Comparison of ENCODE assay signal across 11 mouse cellular contexts in the genomic region with DNA sequence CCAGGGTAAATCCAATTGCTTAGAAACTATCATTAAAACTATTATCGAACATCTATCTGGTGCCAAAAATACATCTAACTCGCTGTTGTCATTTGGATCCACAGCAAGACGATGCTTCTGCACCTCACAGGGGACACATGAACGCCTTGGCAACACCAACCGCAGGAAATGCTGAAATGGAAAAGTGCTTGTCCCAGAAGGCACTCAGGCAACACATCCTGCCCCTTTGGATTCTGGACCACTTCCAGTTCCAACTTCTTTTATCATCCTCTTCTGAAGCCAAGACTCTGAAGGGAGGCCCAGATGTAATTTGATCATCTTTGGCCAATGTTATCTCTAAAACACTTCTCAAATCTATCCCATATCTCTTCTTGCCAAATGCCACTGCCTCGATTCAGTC.
A peak's percentile ranks its signal among the peaks of the same experiment; 100 is the strongest.
DNase-seq lines count a peak whose midpoint lies in the region; ATAC-seq and TF ChIP-seq lines count a peak whose summit lies in the region.
"Had no signal": no experiment of that assay in that cellular context is flagged by ENCODE, and none has a peak within 500 bp of the region (broad histone marks: within the 10 kb centered on the region; RNA-seq: fewer than 3 reads in every experiment).

No protein-coding gene starts in this region.

- TF ChIP-seq EP300 in heart, adult 2 months (IDR thresholded peaks at IDR 0.05; ENCODE audit: insufficient read depth, low read depth, low read length) = no peak

- WGBS in heart, adult 2 months = 26% methylated on average over 6 of the region's 6 CpGs
- WGBS in heart, embryonic 11.5 days (ENCODE audit: insufficient replicate concordance) = 73% methylated on average over 6 of the region's 6 CpGs
- WGBS in lung, embryonic 14.5 days = 48% methylated on average over 6 of the region's 6 CpGs
- WGBS in liver, embryonic 12.5 days (ENCODE audit: insufficient replicate concordance) = 70% methylated on average over 6 of the region's 6 CpGs

- no peak overlapping the region for H3K4me2 ChIP-seq in heart, embryonic 11.5 days
- no peak overlapping the region for H3K4me2 ChIP-seq in lung, embryonic 14.5 days
- H3K4me2 ChIP-seq in liver, embryonic 12.5 days = no peak overlapping the region
- H3K4me2 ChIP-seq: embryonic facial prominence, embryonic 15.5 days; lung, embryonic 15.5 days had no signal

- no peaks in the 10 kb centered on the region for H3K4me1 ChIP-seq in heart, adult 2 months (ENCODE audit: control insufficient read depth, insufficient read depth, low read length)
- no peaks in the 10 kb centered on the region for H3K4me1 ChIP-seq in heart, embryonic 11.5 days (ENCODE audit: control insufficient read depth, insufficient read depth, low read length)
- no peaks in the 10 kb centered on the region for H3K4me1 ChIP-seq in lung, embryonic 14.5 days (ENCODE audit: insufficient read depth)
- H3K4me1 ChIP-seq in liver, embryonic 12.5 days = no peaks in the 10 kb centered on the region
- H3K4me1 ChIP-seq: embryonic facial prominence, embryonic 15.5 days had no signal

- H3K4me3 ChIP-seq in heart, adult 2 months = no peak overlapping the region
- no peak overlapping the region for H3K4me3 ChIP-seq in heart, embryonic 11.5 days (ENCODE audit: low read depth, low read length)
- H3K4me3 ChIP-seq in lung, embryonic 14.5 days (ENCODE audit: low read depth, low read length) = no peak overlapping the region
- H3K4me3 ChIP-seq in liver, embryonic 12.5 days = no peak overlapping the region
- H3K4me3 ChIP-seq: embryonic facial prominence, embryonic 15.5 days; lung, embryonic 15.5 days had no signal

- no peak overlapping the region for H3K9ac ChIP-seq in heart, adult 2 months (ENCODE audit: low read depth, low read length)
- no peak overlapping the region for H3K9ac ChIP-seq in heart, embryonic 11.5 days (ENCODE audit: low read depth, low read length)
- H3K9ac ChIP-seq in lung, embryonic 14.5 days = no peak overlapping the region
- H3K9ac ChIP-seq in liver, embryonic 12.5 days = no peak overlapping the region
- H3K9ac ChIP-seq: embryonic facial prominence, embryonic 15.5 days; lung, embryonic 15.5 days had no signal

- no peaks in the 10 kb centered on the region for H3K36me3 ChIP-seq in heart, adult 2 months (ENCODE audit: control insufficient read depth, insufficient read depth, low read length)
- H3K36me3 ChIP-seq in heart, embryonic 11.5 days (ENCODE audit: control insufficient read depth, insufficient read depth, low read length) = no peaks in the 10 kb centered on the region
- no peaks in the 10 kb centered on the region for H3K36me3 ChIP-seq in lung, embryonic 14.5 days (ENCODE audit: insufficient read depth)
- H3K36me3 ChIP-seq in liver, embryonic 12.5 days = no peaks in the 10 kb centered on the region
- H3K36me3 ChIP-seq: embryonic facial prominence, embryonic 15.5 days; lung, embryonic 15.5 days had no signal

- DNase-seq in heart, adult 2 months = peak; percentile 19 to 30
- peak; percentile 49 for DNase-seq in adipocyte (ENCODE audit: low spot score)
- DNase-seq in gastrocnemius, postnatal 14 days = peak; percentile 44
- DNase-seq in lung, embryonic 14.5 days = peak; percentile 79
- DNase-seq in thymus, postnatal 25 days = no peak
- DNase-seq: cerebellum, postnatal 25 days had no signal

- ATAC-seq in heart, embryonic 11.5 days (replicated peaks; ENCODE audit: insufficient number of reproducible peaks, low FRiP score, low TSS enrichment) = no peak
- ATAC-seq in lung, embryonic 14.5 days (ENCODE audit: insufficient read depth) = peak; percentile 38; the same call in 1 of the 2 replicates
- no peak for ATAC-seq in liver, embryonic 12.5 days

- H3K27ac ChIP-seq in heart, adult 2 months = no peak overlapping the region
- H3K27ac ChIP-seq in heart, embryonic 11.5 days (ENCODE audit: low read depth, low read length) = no peak overlapping the region
- H3K27ac ChIP-seq in lung, embryonic 14.5 days (ENCODE audit: low read depth) = no peak overlapping the region
- no peak overlapping the region for H3K27ac ChIP-seq in liver, embryonic 12.5 days
- H3K27ac ChIP-seq: embryonic facial prominence, embryonic 15.5 days; lung, embryonic 15.5 days had no signal

- no peak for TF ChIP-seq POLR2A in heart, adult 2 months (IDR thresholded peaks at IDR 0.05; ENCODE audit: insufficient read depth, low read depth, low read length)

- intact Hi-C loops in heart, adult 2 months (cut with DNase I) = no loop called here
- intact Hi-C loops in gastrocnemius, postnatal 14 days (cut with DNase I; ENCODE audit: low total_unique reads) = no loop called here

- no peaks in the 10 kb centered on the region for H3K27me3 ChIP-seq in heart, adult 2 months (ENCODE audit: control insufficient read depth, insufficient read depth, low read length)
- H3K27me3 ChIP-seq in heart, embryonic 11.5 days (ENCODE audit: control insufficient read depth, insufficient read depth, low read length) = no peaks in the 10 kb centered on the region
- H3K27me3 ChIP-seq in lung, embryonic 14.5 days (ENCODE audit: insufficient read depth, low read length) = no peaks in the 10 kb centered on the region
- H3K27me3 ChIP-seq in liver, embryonic 12.5 days (replicated peaks) = no peaks in the 10 kb centered on the region
- H3K27me3 ChIP-seq: CH12.LX; embryonic facial prominence, embryonic 15.5 days; lung, embryonic 15.5 days had no signal

- H3K79me2 ChIP-seq in heart, adult 2 months (replicated peaks; ENCODE audit: control insufficient read depth, insufficient read depth, low read length) = no peaks in the 10 kb centered on the region

- TF ChIP-seq CTCF in heart, adult 2 months (IDR thresholded peaks at IDR 0.05) = no peak
- TF ChIP-seq CTCF in lung, embryonic 14.5 days (IDR thresholded peaks at IDR 0.05; ENCODE audit: low read depth) = no peak

- H3K9me3 ChIP-seq in heart, embryonic 11.5 days (replicated peaks; ENCODE audit: control insufficient read depth, low read length) = no peaks in the 10 kb centered on the region
- no peaks in the 10 kb centered on the region for H3K9me3 ChIP-seq in lung, embryonic 14.5 days (ENCODE audit: low read depth, low read length)
- no peaks in the 10 kb centered on the region for H3K9me3 ChIP-seq in liver, embryonic 12.5 days (replicated peaks)
- H3K9me3 ChIP-seq: embryonic facial prominence, embryonic 15.5 days; lung, embryonic 15.5 days had no signal
